Mouse (Mus musculus) heart, postnatal 10 days (tissue): ENCODE data around the gene Paqr9. TPM values are rescaled to one million over a fixed set of nuclear protein-coding genes. Genes with fewer than 3 reads are reported as not detected.

Source experiments
- DNase-seq, 2 experiments: peaks; one replicate each; pipeline ENCODE4 v3.0.0; 2021
- intact Hi-C: fragments of 180-260 bp; cut with DNase I; formaldehyde crosslinking; loops from one replicate; pipeline ENCODE4 v1.15.1; 2025
- total RNA-seq, 2 experiments: library from RNA; stranded (reverse); gene quantifications; 2 replicates each; pipeline ENCODE4 v1.2.3; 2021

The Paqr9 gene
- total RNA-seq, 2 experiments from 2014 or later, result 45.9 to 56.3 TPM

DNA sequence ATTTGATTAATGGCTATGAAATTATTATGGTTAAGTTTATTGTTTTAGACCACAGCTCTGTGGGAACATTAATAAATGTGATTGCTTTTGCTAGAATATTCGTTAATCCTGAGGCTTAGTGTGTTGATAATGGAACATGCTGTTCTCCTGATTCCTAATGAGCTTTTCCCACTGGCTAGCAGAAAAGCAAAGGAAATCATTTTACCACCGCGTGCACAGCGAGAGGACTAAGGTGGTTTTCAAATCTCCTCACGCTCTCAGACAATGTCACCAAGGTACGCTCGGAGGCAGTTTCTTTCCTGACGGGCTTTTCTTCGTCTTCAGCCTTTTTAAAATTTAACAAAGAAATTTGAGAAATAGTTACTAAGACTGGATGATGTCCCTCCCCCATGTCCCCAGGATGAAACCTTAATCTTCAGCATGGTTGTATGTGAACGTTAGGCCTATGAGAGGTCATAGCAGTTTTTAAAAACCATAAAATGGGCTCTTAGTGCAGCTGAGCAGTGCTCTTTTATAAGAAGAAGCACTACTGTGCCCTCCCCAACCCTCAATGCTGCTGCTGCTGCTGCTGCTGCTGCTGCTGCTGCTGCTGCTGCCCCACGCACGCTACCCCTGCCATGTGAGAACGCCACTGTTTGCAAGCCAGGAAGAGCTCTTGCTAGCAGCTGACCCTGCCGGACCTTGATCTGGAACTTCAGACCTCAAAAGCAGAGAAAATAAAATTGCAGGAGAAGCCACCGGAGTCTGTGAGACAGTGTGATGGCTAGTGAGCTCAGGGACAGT is 17.6 kb upstream of the Paqr9 start:
- no peak for DNase-seq
- intact Hi-C loops, result no loop called here

DNA sequence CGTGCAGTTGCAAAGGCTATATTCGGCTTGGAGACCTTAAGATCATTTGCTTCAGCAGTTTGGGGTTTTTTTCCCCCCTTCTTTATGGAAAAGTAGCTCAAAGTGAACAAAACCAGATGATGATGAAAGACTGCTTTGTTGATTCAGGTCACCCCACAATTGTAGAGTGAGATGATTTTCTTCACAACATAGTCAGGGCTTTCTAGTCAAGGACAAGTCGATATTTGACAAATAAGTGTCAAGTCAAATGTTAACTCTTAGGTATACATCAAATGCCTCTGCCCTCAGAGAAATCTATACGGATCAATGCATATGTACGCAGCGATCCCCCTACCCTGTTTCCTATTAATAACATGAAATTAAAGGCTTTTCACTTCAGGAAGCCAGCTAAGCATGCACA is 17.0 kb upstream of the Paqr9 start:
- DNase-seq, result no peak
- intact Hi-C loops, result no loop called here

DNA sequence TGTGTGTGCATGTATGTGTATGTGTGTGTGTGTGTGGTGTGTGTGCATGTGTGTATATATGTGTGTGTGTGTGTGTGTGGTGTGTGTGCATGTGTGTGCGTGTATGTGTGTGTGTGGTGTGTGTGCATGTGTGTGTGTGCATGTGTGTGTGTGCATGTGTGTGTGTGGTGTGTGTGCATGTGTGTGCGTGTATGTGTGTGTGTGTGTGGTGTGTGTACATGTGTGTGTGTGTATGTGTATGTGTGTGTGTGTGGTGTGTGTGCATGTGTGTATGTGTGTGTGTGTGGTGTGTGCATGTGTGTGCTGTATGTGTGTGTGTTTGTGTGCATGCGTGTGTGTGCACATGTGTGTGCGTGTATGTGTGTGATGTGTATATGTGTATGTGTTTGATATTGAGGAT is 14.9 kb upstream of the Paqr9 start:
- intact Hi-C loops, result no loop called here
- DNase-seq, result no peak

DNA sequence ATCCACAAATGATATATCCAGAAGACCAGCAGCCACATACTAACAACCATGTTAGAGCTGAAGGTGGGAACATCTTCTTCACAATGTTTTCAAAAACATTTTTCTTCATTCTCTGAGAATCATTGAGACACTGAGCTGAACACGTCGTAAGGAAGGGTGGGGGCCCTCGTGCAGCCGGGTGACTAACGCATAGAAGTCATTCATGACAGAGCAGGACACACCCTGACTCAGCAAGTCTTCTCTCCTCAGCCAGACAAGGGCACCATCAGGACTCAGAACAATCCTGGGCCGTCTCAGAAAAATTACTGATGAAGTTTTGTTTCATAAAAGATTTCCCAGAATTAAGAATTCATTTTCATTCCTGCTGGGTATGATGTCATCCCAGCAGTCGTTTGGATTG is 12.8 kb upstream of the Paqr9 start:
- intact Hi-C loops, result loop anchor here (5.0 kb wide), 1 partner anchor 131 kb away; no protein-coding TSS in a partner anchor
- DNase-seq, result no peak

DNA sequence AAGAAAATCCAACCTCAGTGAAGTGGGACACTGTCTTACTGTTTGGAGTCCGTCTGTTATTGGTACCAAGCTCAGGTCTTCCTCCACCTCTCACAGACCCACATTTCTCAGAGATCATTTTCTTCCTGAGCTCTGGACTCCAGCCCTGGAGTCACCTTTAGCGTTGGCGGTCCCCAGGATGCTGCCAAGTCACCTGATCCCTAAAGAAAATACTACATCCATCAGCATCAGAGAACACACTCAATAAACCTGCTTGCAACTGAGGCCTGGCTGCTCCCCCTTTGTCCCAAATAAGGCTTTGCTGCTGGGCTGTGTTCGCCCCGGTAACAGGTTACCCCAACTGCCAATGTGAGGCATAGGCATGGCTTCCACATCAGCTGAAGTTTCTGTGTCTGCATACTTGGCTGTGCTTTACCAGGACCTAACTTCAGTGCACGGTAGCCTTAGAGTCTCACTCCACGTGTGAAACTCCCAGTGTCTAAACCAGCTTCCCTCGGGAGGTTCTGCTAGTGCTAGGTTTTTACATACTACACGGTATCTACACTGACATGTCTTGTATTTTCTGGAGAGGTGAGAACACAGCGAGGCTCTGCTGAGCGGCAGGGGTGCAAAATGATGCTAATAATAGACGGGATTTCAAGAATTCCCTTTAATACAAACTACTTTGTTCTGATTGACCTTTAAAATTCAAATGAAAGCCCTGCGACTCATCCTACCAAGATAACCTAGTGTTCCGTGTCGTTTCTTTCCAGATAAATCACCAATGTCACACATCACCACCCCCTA is 9.6 kb upstream of the Paqr9 start:
- DNase-seq, result peak in 1 of 2 experiments; percentile 32
- intact Hi-C loops, result loop anchor here (5.0 kb wide), 1 partner anchor 127 kb away; no protein-coding TSS in a partner anchor

DNA sequence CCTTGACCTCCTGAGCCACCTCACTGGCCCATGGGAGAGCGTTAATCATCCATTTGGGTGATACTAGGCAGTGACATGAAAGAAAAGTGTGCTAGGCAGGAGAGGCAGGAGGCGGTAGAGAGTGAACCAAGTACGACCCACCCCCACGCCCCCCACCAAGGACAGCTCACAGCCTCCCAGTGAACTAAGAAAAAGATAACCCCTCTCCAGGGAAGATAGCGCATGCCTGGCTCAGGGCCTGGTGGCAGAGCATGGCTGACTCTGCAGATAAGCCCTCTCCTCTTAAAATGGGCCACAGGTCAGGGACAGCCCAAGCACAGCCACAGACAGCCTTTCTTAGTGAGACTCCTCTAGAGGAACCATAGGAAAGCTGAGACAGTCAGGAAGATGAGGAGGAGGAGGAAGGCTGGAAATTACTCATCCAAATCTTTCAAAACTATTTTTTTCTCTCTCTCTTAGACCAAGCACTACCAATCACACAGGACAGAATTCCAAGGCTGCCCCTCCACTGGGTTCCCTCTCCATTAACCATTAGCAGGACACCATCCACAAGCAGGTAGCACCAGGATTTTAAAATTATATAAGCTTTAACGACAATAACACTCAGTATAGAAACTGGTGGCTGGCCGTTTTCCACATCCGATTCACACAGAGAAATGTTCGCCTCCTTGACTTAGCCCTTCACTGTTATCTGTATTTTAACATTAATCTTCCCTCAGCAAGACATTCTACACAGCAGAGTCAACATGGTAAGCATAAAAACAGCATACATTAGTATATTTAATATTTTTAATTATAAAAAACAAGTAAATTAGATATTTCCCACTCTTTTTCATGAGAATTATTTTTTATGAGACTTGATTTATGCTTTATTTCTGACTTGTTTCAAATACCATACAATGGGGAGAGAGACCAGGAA is 8.3 kb upstream of the Paqr9 start:
- peak; percentile 76 to 81 for DNase-seq
- intact Hi-C loops, result no loop called here

DNA sequence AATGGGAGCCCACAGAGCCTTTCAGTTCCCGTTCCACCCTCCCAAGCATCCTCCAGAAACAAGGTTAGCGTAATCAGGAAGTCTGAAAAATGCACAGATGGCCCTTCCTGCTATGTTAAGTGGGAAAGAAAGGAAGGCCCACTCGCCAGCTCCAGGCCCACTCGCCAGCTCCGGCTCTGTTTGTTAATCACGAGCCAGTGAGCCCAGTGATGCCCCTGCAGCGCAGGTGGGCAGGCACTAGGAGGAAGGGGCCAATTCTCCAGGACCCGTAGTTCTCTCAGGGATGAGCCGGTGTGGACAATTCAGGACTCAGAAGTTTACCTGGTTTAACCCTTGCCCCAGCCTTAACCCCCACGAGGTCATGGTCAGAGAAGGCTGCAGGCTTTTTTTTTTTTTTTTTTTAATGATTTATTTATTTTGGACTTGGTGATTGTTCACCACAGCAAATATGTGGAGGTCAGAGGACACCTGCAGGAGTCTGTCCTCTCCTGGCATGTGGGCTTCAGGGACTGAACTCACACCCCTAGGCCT is 7.2 kb upstream of the Paqr9 start:
- intact Hi-C loops, result no loop called here

DNA sequence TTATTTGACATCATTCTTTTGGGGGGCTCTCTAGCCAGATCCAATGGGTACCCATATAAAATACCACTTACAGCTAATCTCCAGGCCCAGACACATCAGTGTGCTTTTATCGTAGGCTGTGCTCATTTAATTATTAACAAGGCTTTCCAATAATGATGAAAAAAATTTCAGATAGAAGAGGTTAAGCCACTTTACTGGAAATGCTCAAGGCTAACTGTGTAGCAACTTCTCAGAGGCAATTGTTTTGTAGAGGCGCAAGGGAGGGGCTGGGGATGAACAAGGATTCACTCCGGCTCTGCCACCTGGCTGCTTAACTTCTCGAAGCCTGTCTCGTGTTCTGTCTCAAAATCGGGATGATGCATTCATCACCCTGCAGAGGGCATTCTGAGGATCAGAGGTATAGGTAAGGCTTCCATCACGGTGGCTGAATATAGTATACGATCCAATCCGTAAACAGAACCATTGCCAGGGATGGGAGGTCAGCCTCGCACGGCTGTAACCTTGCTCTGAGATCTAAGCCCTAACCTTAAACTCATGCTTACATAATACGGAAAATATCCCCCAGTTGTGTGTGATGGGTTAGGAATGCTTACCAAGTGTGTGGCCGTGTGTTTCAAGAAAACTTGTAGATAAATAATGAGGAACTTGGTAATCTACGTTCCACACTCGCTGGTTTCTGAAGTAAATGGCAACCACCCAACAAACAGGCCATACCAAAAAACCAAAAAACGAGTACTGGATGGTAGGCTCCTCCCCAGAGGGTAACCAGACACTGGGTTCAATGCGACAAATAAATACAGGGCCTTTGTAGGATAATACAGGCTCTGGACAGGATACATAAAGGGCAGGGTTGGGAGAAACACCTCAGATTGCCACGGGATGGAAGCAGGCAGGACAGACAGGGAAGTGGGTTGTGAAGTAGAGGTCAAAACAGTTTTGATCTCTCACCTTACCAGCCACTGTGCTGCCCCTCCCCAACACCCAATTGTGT is 4.9 kb upstream of the Paqr9 start:
- intact Hi-C loops, result no loop called here
- DNase-seq, result no peak

More for the DNA sequence above, 7.2 kb upstream of the Paqr9 start:
- DNase-seq, result no peak

DNA sequence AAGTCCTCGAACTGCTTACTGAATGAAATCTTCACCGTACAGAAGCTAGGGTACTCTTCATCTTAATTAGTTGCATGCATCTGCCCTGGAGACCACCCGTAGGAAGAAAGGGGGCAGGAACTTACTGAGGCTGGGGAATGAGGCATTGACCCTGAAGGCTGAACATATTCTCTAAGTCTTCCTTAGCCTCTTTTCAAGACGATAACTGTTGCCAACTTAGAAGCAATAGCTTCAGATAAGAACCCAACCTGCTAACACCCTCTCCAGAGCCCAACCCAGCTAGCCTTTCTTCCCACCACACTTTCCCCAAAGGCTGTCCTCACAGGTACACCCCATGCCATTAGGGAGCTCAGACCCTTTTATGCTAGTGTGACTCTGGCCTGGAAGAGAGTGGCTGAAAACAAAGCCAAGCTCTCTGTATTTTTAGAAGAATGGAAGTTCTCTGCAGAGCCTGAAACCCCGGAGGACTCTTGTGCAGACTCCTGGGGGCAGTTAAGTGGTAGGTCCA is 4.2 kb upstream of the Paqr9 start:
- intact Hi-C loops, result no loop called here
- DNase-seq, result no peak

DNA sequence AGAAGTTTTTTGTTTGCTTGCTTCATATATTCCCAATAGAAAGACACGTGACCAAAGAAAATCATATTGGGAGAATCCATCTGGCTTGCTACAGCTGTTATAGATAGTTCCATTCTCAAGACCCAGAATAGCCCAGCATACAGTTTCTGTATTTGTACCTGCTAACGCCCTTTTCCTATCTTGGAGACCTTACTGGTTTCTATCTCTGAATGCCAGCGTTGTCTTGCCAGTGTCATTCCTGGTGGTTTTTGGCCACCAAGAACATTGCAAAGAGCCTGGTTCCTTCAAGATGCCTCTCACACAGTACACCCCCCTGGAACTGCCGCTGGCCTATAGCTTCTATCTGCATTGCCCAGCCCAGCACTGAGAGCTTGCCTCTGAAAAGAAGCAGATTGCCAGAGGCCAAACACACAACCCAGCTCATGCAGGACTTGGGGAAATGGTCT is 3.4 kb upstream of the Paqr9 start:
- intact Hi-C loops, result no loop called here
- no peak for DNase-seq

DNA sequence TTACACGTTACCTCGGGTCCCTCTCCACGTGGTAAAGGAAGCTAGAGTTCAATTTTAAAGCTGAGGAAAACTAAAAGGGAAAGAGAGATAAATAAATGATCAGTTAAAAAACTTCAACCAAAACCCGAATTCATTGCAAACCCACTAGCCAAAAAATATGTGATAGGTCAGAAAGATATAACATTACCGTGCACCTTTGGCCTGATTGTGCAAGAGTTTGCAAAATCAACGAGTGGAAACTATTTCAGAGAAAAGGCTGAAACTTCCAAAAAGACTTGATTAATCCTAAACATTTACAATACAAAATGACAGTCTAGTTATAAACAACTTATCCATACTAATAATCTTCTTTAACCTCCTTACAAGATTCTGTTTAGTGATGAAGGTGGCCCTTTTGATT is 1.7 kb upstream of the Paqr9 start:
- intact Hi-C loops, result no loop called here

DNA sequence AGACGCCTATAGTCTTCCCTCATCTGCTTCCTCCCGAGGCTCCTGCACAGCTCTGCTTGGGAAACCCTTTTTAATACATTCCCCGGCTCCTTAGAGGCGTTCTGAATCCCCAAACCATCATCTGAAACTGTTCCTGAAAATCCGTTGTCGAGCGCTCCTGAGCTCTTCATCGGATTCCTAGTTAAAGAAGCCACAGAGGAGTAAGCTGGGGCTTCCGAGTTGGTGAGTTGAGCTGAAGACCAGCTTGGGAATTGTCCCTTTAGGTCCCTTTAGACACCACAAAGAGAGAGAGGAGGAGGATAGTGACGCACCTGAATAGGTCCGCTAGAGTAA is 765 bp upstream of the Paqr9 start:
- DNase-seq, result no peak
- intact Hi-C loops, result no loop called here

More for the DNA sequence above, 1.7 kb upstream of the Paqr9 start:
- no peak for DNase-seq

DNA sequence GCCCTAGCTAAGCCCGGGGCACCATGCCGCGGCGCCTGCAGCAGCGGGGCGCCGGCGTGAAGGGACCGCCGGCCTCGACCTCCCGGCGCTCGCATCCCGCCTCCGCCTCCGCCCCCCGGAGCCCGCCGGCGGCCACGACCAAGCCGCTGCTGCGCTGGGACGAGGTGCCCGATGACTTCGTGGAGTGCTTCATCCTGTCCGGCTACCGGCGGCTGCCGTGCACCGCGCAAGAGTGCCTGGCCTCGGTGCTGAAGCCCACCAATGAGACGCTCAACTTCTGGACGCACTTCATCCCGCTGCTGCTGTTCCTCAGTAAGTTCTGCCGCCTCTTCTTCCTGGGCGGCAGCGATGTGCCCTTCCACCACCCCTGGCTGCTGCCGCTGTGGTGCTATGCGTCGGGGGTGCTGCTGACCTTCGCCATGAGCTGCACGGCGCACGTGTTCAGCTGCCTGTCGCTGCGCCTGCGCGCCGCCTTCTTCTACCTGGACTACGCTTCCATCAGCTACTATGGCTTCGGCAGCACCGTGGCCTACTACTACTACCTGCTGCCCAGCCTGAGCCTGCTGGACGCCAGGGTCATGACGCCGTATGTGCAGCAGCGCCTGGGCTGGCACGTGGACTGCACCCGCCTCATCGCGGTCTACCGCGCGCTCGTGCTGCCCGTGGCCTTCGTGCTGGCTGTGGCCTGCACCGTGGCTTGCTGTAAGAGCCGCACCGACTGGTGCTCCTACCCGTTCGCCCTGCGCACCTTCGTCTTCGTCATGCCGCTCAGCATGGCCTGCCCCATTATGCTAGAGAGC is 679 bp downstream of the Paqr9 start:
- peak; percentile 67 to 68 for DNase-seq
- intact Hi-C loops, result loop anchor here (5.0 kb wide), 2 partner anchors 77 to 107 kb away; partner anchors contain the start of gene Pcolce2

DNA sequence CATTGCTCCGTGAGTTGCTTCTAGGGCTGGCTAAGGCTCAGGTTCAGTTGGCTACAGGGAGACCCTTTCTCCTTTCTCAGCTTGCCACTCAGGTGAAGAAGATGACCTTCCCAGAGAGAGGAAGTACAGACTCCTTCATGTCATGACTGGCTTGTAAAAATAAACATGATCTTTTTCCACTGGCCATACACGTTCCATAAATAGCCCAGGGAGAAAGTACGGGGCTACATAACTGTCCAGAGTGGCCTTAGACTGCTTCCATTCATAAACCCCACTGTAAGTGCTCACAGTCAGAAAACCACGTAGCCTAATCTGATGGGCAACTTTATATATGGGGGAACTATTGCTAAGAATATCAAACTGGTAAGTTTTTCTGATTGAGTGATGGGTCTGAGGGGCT is 4.6 kb downstream of the Paqr9 start:
- intact Hi-C loops, result loop anchor here (5.0 kb wide), 2 partner anchors 73 to 103 kb away; partner anchors contain the start of gene Pcolce2
- DNase-seq, result peak in 1 of 2 experiments; percentile 30

DNA sequence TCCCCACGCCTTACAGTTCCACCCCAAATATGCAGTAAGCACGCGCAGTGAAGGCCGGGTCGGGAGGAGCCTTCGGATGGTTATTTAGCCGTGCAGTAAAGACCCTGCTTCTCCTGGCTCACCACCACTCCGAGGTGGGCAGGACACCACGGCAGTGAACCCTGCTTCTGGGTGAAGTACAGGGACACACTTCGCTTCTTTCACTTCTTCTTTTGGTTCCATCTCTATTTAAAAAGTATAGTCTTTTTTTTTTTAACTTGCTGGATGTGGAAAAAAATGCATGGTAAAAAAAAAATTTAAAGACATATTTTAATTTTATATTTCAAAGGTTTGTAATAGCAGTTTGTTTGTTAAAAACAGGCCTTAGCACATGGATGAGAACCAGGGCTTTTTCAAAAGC is 6.9 kb downstream of the Paqr9 start:
- intact Hi-C loops, result no loop called here
- no peak for DNase-seq

DNA sequence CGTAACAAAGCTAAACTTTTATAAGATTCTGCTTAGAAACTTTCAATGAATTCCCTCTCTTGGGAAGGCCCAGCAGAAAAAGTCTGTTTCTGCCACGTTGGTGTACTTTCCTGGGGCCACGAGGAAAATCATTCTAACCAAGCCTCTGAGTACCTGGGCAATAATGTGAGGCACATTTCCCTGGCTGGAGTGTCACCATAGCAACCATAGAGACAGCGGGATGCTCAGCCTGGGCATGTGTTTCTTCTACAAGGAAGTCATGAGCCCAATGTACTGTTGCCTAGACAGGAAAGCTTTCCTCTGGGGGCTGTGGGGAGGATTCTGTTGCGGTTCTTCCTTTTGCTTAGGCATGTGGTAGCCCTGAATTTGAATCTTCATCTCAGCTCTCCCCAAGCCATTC is 7.5 kb downstream of the Paqr9 start:
- no peak for DNase-seq
- intact Hi-C loops, result no loop called here

DNA sequence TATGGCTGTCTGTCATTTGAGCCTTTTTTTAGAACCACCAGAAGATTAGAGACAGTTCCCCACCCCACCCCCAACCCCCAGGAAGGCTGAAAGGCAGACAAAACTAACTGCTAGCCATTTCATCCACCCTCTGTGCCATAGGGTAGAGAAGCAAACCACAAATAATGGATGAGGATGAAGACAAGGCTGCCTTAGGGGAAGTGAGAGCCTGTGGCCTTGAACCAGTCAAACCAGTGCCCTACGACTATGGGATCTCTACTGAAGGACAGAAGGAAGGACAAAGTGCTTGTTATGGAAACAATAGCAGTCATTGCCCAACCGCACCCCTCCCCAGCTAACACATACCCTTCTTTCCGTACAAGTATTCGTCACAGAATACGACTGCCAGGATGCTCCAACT is 9.8 kb downstream of the Paqr9 start:
- no peak for DNase-seq
- intact Hi-C loops, result no loop called here

DNA sequence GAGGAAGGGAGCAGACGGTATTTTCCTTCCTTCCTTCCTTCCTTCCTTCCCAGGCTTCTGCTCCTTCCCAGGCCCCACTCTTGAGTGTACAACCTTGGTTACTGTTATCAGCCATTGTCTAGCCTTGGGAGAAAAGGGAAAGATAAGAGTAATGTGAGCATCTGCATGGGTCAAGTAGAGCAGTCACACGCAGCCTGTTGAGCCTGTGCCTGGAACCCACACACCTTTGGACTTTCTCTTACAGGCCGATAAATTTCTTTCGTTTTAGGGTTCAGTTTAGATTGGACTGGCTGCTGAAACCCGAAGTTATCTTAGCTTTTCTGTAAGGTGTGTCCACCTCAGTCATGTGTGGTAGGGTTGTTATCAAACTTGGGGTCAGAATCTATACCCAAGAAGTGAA is 10.5 kb downstream of the Paqr9 start:
- DNase-seq, result no peak
- intact Hi-C loops, result no loop called here
